Mouse (Mus musculus): ENCODE data around the gene Tmem125. TPM values are rescaled to one million over a fixed set of nuclear protein-coding genes. Genes with fewer than 3 reads are reported as not detected.

The Tmem125 gene
- total and polyA plus RNA-seq, 3 experiments: 1.8 to 3.2 TPM; not detected in 1

- peak; percentile 76 for DNase-seq (ENCODE audit: low read depth, low spot score)
- TF ChIP-seq ELF1 (IDR thresholded peaks at IDR 0.05; ENCODE audit: low read depth, low read length): no peak
- TF ChIP-seq MYC (IDR thresholded peaks at IDR 0.05; ENCODE audit: low read depth, low read length): no peak
- TF ChIP-seq CTCF (IDR thresholded peaks at IDR 0.05 in 2 of 3, conservative IDR thresholded peaks at IDR 0.05 in 1 of 3; ENCODE audit: control insufficient read depth in 1 of 3, insufficient read depth in 1 of 3, low read depth in 2 of 3, low read length in 3 of 3, poor library complexity in 1 of 3, severe bottlenecking in 1 of 3): peak in 2 of 3 experiments; percentile 94 to 100; a peak in 5 of 6 replicates
- TF ChIP-seq BHLHE40 (IDR thresholded peaks at IDR 0.05; ENCODE audit: borderline replicate concordance, low read depth, low read length): no peak
- no peak for TF ChIP-seq EP300 (IDR thresholded peaks at IDR 0.05; ENCODE audit: low read depth in 1 of 2, low read length in 2 of 2)
- TF ChIP-seq USF2 (IDR thresholded peaks at IDR 0.05; ENCODE audit: borderline replicate concordance in 1 of 2, insufficient read depth in 1 of 2, low read depth in 1 of 2, low read length in 2 of 2): no peak
- TF ChIP-seq SMC3 (IDR thresholded peaks at IDR 0.05; ENCODE audit: low read depth, low read length): peak; percentile 81
- TF ChIP-seq MAFK (IDR thresholded peaks at IDR 0.05; ENCODE audit: borderline replicate concordance, low read depth, low read length): no peak
- no peak for TF ChIP-seq TCF12 (IDR thresholded peaks at IDR 0.05; ENCODE audit: low read depth, low read length)
- TF ChIP-seq MAX (IDR thresholded peaks at IDR 0.05; ENCODE audit: low read length): no peak
- TF ChIP-seq ZKSCAN1 (IDR thresholded peaks at IDR 0.05; ENCODE audit: low read depth, low read length): no peak
- 0 out of 2 replicates have a peak, but pooled peaks have one; percentile 25 for TF ChIP-seq HCFC1 (IDR thresholded peaks at IDR 0.05; ENCODE audit: low read depth, low read length)
- no peak for TF ChIP-seq GABPA (IDR thresholded peaks at IDR 0.05; ENCODE audit: low read depth, low read length)
- TF ChIP-seq USF1 (IDR thresholded peaks at IDR 0.05; ENCODE audit: low read depth, low read length): no peak
- no peak for TF ChIP-seq GATA1 (IDR thresholded peaks at IDR 0.05; ENCODE audit: low read depth, low read length)
- no peak for TF ChIP-seq KAT2A (conservative IDR thresholded peaks at IDR 0.05; ENCODE audit: low read depth, low read length)
- no peak for TF ChIP-seq MYB (IDR thresholded peaks at IDR 0.05; ENCODE audit: low read depth, low read length)
- TF ChIP-seq RAD21 (IDR thresholded peaks at IDR 0.05; ENCODE audit: low read depth, low read length): peak; percentile 81
- TF ChIP-seq POLR2A (IDR thresholded peaks at IDR 0.05; ENCODE audit: control insufficient read depth in 1 of 2, insufficient read depth in 1 of 2, low read depth in 1 of 2, low read length in 2 of 2, poor library complexity in 1 of 2): no peak
- no peak for TF ChIP-seq UBTF (IDR thresholded peaks at IDR 0.05; ENCODE audit: borderline replicate concordance, insufficient read depth, low read depth, low read length)
- no peak for TF ChIP-seq ZMIZ1 (IDR thresholded peaks at IDR 0.05; ENCODE audit: low read depth, low read length)
- no peak for TF ChIP-seq RCOR1 (IDR thresholded peaks at IDR 0.05; ENCODE audit: low read depth, low read length)
- TF ChIP-seq ZC3H11A (IDR thresholded peaks at IDR 0.05; ENCODE audit: low read depth, low read length): peak; percentile 75
- TF ChIP-seq CHD2 (IDR thresholded peaks at IDR 0.05; ENCODE audit: low read length): no peak
- no peak for TF ChIP-seq E2F4 (IDR thresholded peaks at IDR 0.05; ENCODE audit: borderline replicate concordance, low read depth, low read length)
- no peak for TF ChIP-seq ETS1 (IDR thresholded peaks at IDR 0.05; ENCODE audit: low read depth, low read length)
- TF ChIP-seq NELFE (IDR thresholded peaks at IDR 0.05; ENCODE audit: low read depth, low read length): no peak
- TF ChIP-seq ZNF384 (IDR thresholded peaks at IDR 0.05; ENCODE audit: low read depth, low read length): 0 out of 2 replicates have a peak, but pooled peaks have one; percentile 36
- TF ChIP-seq TBP (IDR thresholded peaks at IDR 0.05; ENCODE audit: low read depth, low read length): no peak
- H3K4me3 ChIP-seq (ENCODE audit: control insufficient read depth in 1 of 2, insufficient read depth in 1 of 2, low read depth in 2 of 2, low read length in 2 of 2): no peak overlapping the region
- H3K79me2 ChIP-seq (ENCODE audit: control insufficient read depth, insufficient read depth, low read length, poor library complexity): no peaks in the 10 kb centered on the region
- H3K27me3 ChIP-seq (ENCODE audit: control insufficient read depth in 1 of 2, insufficient read depth in 2 of 2, low read length in 2 of 2): peaks cover 0 to 2% of the 10 kb centered on the region in 2 experiments; a peak in 1 of 4 replicates
- no peak overlapping the region for H3K27ac ChIP-seq (ENCODE audit: control insufficient read depth, low read depth, low read length)
- H3K9me3 ChIP-seq (replicated peaks; ENCODE audit: insufficient read depth, low read length): no peaks in the 10 kb centered on the region
- peaks cover 0 to 4% of the 10 kb centered on the region in 2 experiments; a peak in 1 of 4 replicates for H3K36me3 ChIP-seq (ENCODE audit: control insufficient read depth in 1 of 2, insufficient read depth in 2 of 2, low read length in 2 of 2)
- peaks cover 0 to 28% of the 10 kb centered on the region in 2 experiments; a peak in 3 of 4 replicates for H3K4me1 ChIP-seq (ENCODE audit: control insufficient read depth in 1 of 2, insufficient read depth in 2 of 2, low read length in 2 of 2)
- no peak overlapping the region for H3K9ac ChIP-seq (ENCODE audit: control insufficient read depth, low read depth, low read length, poor library complexity, severe bottlenecking)
Measured at GRCm38 (mm10) chr4:118566161-118566676, 22.4 kb upstream of the Tmem125 start.

All from MEL (cell line).